9 mouse cellular contexts compared by ENCODE assay signal in the genomic region with DNA sequence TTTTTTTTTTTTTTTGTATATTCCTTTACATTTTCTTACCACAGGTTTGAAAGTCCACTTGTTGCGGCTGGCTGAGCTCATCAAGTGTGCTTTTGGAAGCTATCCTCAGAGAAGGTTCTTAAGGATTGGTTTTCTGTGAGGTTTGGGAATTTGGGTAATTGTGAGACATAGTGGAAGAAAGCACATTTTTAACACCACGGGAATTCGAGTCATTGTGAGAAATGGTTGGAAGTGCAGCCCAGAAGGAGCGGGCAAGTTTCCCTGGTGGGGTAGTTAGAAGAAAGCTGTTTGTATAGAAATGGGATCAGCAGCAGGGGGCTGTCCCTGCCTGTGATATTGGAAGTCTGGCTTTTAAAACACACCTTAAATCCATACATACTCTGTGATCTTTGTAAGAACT. TPM values are rescaled to one million over a fixed set of nuclear protein-coding genes. Genes with fewer than 3 reads are reported as not detected.
DNase-seq lines count a peak whose midpoint lies in the region; ATAC-seq and TF ChIP-seq lines count a peak whose summit lies in the region.
"Had no signal": no experiment of that assay in that cellular context is flagged by ENCODE, and none has a peak within 500 bp of the region (broad histone marks: within the 10 kb centered on the region; RNA-seq: fewer than 3 reads in every experiment).

No protein-coding gene starts in this region.

- H3K27me3 ChIP-seq in kidney, embryonic 14.5 days (ENCODE audit: control insufficient read depth, insufficient read depth, low read length): no peaks in the 10 kb centered on the region
- no peaks in the 10 kb centered on the region for H3K27me3 ChIP-seq in hindbrain, embryonic 12.5 days
- H3K27me3 ChIP-seq in midbrain, embryonic 13.5 days: no peaks in the 10 kb centered on the region

- peak overlapping the region; percentile 37; the same call in 1 of the 2 replicates for H3K27ac ChIP-seq in kidney, embryonic 14.5 days (ENCODE audit: low read depth, low read length)
- no peak overlapping the region for H3K27ac ChIP-seq in hindbrain, embryonic 12.5 days
- H3K27ac ChIP-seq in midbrain, embryonic 13.5 days: no peak overlapping the region

- H3K36me3 ChIP-seq in kidney, embryonic 14.5 days (ENCODE audit: control insufficient read depth, insufficient read depth, low read length): peaks cover 12% of the 10 kb centered on the region; the same call in 1 of the 2 replicates
- H3K36me3 ChIP-seq in hindbrain, embryonic 12.5 days: 0 out of 2 replicates have a peak, but pooled peaks cover 6% of the 10 kb centered on the region
- peaks cover 6% of the 10 kb centered on the region; the same call in 1 of the 2 replicates for H3K36me3 ChIP-seq in midbrain, embryonic 13.5 days

- peaks cover 21% of the 10 kb centered on the region; the same call in 1 of the 2 replicates for H3K4me1 ChIP-seq in kidney, embryonic 14.5 days (ENCODE audit: control insufficient read depth, insufficient read depth, low read length)
- peaks cover 18% of the 10 kb centered on the region for H3K4me1 ChIP-seq in hindbrain, embryonic 12.5 days
- H3K4me1 ChIP-seq in midbrain, embryonic 13.5 days (replicated peaks): peaks cover 28% of the 10 kb centered on the region

- DNase-seq in kidney, adult 18-20 months: no peak
- DNase-seq in brain, embryonic 14.5 days (ENCODE audit: low read depth): peak; percentile 24
- DNase-seq in c-Kit-positive CD71-positive TER-119-positive erythroid progenitor cells, embryonic 14.5 days (ENCODE audit: low spot score): no peak
- no peak for DNase-seq in thymus, postnatal 36 days
- DNase-seq in right cerebral cortex, postnatal 10 days (ENCODE audit: low spot score in 2 of 2): no peak
- DNase-seq: layer of hippocampus, adult 9-11 months had no signal

- no peaks in the 10 kb centered on the region for H3K9me3 ChIP-seq in kidney, embryonic 14.5 days (ENCODE audit: control insufficient read depth, low read length)
- no peaks in the 10 kb centered on the region for H3K9me3 ChIP-seq in hindbrain, embryonic 12.5 days (replicated peaks)
- H3K9me3 ChIP-seq in midbrain, embryonic 13.5 days: no peaks in the 10 kb centered on the region

- H3K4me3 ChIP-seq in kidney, embryonic 14.5 days (ENCODE audit: low read length): peak overlapping the region; percentile 88
- H3K4me3 ChIP-seq in hindbrain, embryonic 12.5 days: peak overlapping the region; percentile 67
- peak overlapping the region; percentile 92 for H3K4me3 ChIP-seq in midbrain, embryonic 13.5 days (replicated peaks)

- peak overlapping the region; percentile 67 for H3K4me2 ChIP-seq in kidney, embryonic 14.5 days (replicated peaks; ENCODE audit: low read depth, low read length)
- H3K4me2 ChIP-seq in hindbrain, embryonic 12.5 days (replicated peaks): peak overlapping the region; percentile 56
- H3K4me2 ChIP-seq in midbrain, embryonic 13.5 days (replicated peaks): peak overlapping the region; percentile 75

- peak overlapping the region; percentile 91 for H3K9ac ChIP-seq in kidney, embryonic 14.5 days (ENCODE audit: low read depth, low read length)
- H3K9ac ChIP-seq in hindbrain, embryonic 12.5 days: peak overlapping the region; percentile 92; the same call in 1 of the 2 replicates
- H3K9ac ChIP-seq in midbrain, embryonic 13.5 days (replicated peaks): peak overlapping the region; percentile 88

- TF ChIP-seq CTCF in brain, embryonic 14.5 days (IDR thresholded peaks at IDR 0.05; ENCODE audit: borderline replicate concordance, extremely low read depth, insufficient read depth, insufficient read length): no peak

- no peak for ATAC-seq in kidney, embryonic 14.5 days (ENCODE audit: low FRiP score, low TSS enrichment)
- ATAC-seq in hindbrain, embryonic 12.5 days (ENCODE audit: low FRiP score): no peak
- ATAC-seq in midbrain, embryonic 13.5 days: no peak

- TF ChIP-seq POLR2A in brain, embryonic 14.5 days (IDR thresholded peaks at IDR 0.05; ENCODE audit: borderline replicate concordance, extremely low read depth, insufficient read depth, insufficient read length, poor library complexity, severe bottlenecking): no peak

- WGBS in kidney, embryonic 14.5 days: 8% methylated on average over 4 of the region's 4 CpGs
- WGBS in hindbrain, embryonic 12.5 days: 10% methylated on average over 4 of the region's 4 CpGs
- 12% methylated on average over 4 of the region's 4 CpGs for WGBS in midbrain, embryonic 13.5 days

RNA-seq across cellular contexts. Expression of a gene that starts 0.9 kb away (rescaled TPM):
- polyA plus RNA-seq in kidney, embryonic 14.5 days (2014; fragmentation: Nextera tagmentation; extraction: Ambion mirVana): 14.9 and 15.3 TPM in 2 replicates
- 17.7 and 18.7 TPM in 2 replicates for polyA plus RNA-seq in brain, embryonic 14.5 days (2012; rRNA removed)
- 16.8 and 18.7 TPM in 2 replicates for polyA plus RNA-seq in hindbrain, embryonic 12.5 days (2016; fragmentation: Nextera tagmentation; extraction: Ambion mirVana)
- 5.7 and 7.2 TPM in 2 replicates for polyA plus RNA-seq in midbrain, embryonic 13.5 days (2015; fragmentation: Nextera tagmentation; extraction: Ambion mirVana)

RNA-seq across cellular contexts. Expression of a gene that starts 3.0 kb away (rescaled TPM):
- 57.5 and 73.4 TPM in 2 replicates for polyA plus RNA-seq in kidney, embryonic 14.5 days (2014; fragmentation: Nextera tagmentation; extraction: Ambion mirVana)
- polyA plus RNA-seq in brain, embryonic 14.5 days (2012; rRNA removed): 7.4 and 9.6 TPM in 2 replicates
- 32.6 and 34.9 TPM in 2 replicates for polyA plus RNA-seq in hindbrain, embryonic 12.5 days (2016; fragmentation: Nextera tagmentation; extraction: Ambion mirVana)
- 13.9 and 15.0 TPM in 2 replicates for polyA plus RNA-seq in midbrain, embryonic 13.5 days (2015; fragmentation: Nextera tagmentation; extraction: Ambion mirVana)

RNA-seq across cellular contexts. Expression of a gene that starts 27.7 kb away (rescaled TPM):
- polyA plus RNA-seq in kidney, embryonic 14.5 days (2014; fragmentation: Nextera tagmentation; extraction: Ambion mirVana): 1.2 and 1.9 TPM in 2 replicates
- 0.42 and 0.55 TPM in 2 replicates for polyA plus RNA-seq in brain, embryonic 14.5 days (2012; rRNA removed)
- 0.51 and 0.52 TPM in 2 replicates for polyA plus RNA-seq in hindbrain, embryonic 12.5 days (2016; fragmentation: Nextera tagmentation; extraction: Ambion mirVana)
- 0.76 and 1.0 TPM in 2 replicates for polyA plus RNA-seq in midbrain, embryonic 13.5 days (2015; fragmentation: Nextera tagmentation; extraction: Ambion mirVana)

RNA-seq across cellular contexts. Expression of a gene that starts 28.1 kb away (rescaled TPM):
- 89.4 and 94.3 TPM in 2 replicates for polyA plus RNA-seq in kidney, embryonic 14.5 days (2014; fragmentation: Nextera tagmentation; extraction: Ambion mirVana)
- 85.8 and 89.5 TPM in 2 replicates for polyA plus RNA-seq in brain, embryonic 14.5 days (2012; rRNA removed)
- 96.4 and 97.1 TPM in 2 replicates for polyA plus RNA-seq in hindbrain, embryonic 12.5 days (2016; fragmentation: Nextera tagmentation; extraction: Ambion mirVana)
- polyA plus RNA-seq in midbrain, embryonic 13.5 days (2015; fragmentation: Nextera tagmentation; extraction: Ambion mirVana): 105 and 107 TPM in 2 replicates
